ENCODE assay signal across 27 mouse cellular contexts in the genomic region with DNA sequence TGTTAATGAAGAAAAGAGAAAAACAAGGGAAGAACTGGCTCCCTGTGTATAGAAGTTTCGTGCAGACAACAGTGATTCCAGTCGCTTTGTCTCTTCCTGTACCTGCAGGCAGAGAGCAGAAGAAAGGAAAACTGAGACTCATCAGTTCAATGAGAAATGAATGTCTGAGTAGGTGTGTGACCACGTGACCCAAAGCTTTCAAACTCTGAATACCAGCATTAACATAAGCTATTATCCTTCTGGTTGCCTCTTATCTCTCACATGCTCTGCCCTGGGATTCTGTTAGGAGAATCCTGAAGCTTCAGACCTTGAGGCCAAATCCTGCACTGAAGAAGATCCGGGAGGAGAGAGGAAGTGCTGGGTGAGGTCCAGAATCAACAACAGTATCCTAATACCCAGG.
DNase-seq lines count a peak whose midpoint lies in the region; ATAC-seq and TF ChIP-seq lines count a peak whose summit lies in the region.
"Had no signal": no experiment of that assay in that cellular context is flagged by ENCODE, and none has a peak within 500 bp of the region (broad histone marks: within the 10 kb centered on the region; RNA-seq: fewer than 3 reads in every experiment).

No protein-coding gene starts in this region.

- H3K79me2 ChIP-seq in MEL (ENCODE audit: control insufficient read depth, insufficient read depth, low read length, poor library complexity), result no peaks in the 10 kb centered on the region

- no peak overlapping the region for H3K4me2 ChIP-seq in lung, embryonic 14.5 days
- 0 out of 2 replicates have a peak overlapping the region, but pooled peaks have one; percentile 14 for H3K4me2 ChIP-seq in intestine, embryonic 15.5 days (replicated peaks)
- no peak overlapping the region for H3K4me2 ChIP-seq in stomach, embryonic 15.5 days
- no peak overlapping the region for H3K4me2 ChIP-seq in hindbrain, embryonic 14.5 days (replicated peaks)
- H3K4me2 ChIP-seq: embryonic facial prominence, embryonic 15.5 days; heart, embryonic 15.5 days; hindbrain, embryonic 15.5 days; liver, embryonic 15.5 days; neural tube, embryonic 13.5 days had no signal

- 52% methylated on average over 4 of the region's 4 CpGs for WGBS in lung, embryonic 14.5 days
- 63% methylated on average over 4 of the region's 4 CpGs for WGBS in intestine, embryonic 15.5 days
- WGBS in stomach, embryonic 15.5 days, result 61% methylated on average over 4 of the region's 4 CpGs
- WGBS in hindbrain, embryonic 14.5 days, result 76% methylated on average over 4 of the region's 4 CpGs

- no peaks in the 10 kb centered on the region for H3K27me3 ChIP-seq in lung, embryonic 14.5 days (ENCODE audit: insufficient read depth, low read length)
- H3K27me3 ChIP-seq in MEL (ENCODE audit: control insufficient read depth in 1 of 2, insufficient read depth in 2 of 2, low read length in 2 of 2), result no peaks in the 10 kb centered on the region; a peak in 1 of 4 replicates
- no peaks in the 10 kb centered on the region for H3K27me3 ChIP-seq in intestine, embryonic 15.5 days (replicated peaks)
- H3K27me3 ChIP-seq in stomach, embryonic 15.5 days (replicated peaks), result no peaks in the 10 kb centered on the region
- H3K27me3 ChIP-seq in hindbrain, embryonic 14.5 days (ENCODE audit: control insufficient read depth, insufficient read depth, low read length), result 0 out of 2 replicates have a peak, but pooled peaks cover 4% of the 10 kb centered on the region
- H3K27me3 ChIP-seq: embryonic facial prominence, embryonic 15.5 days; heart, embryonic 15.5 days; hindbrain, embryonic 15.5 days; liver, embryonic 15.5 days; neural tube, embryonic 13.5 days had no signal

- H3K27ac ChIP-seq in lung, embryonic 14.5 days (ENCODE audit: low read depth), result peak overlapping the region; percentile 84
- no peak overlapping the region for H3K27ac ChIP-seq in MEL (ENCODE audit: control insufficient read depth, low read depth, low read length)
- 0 out of 2 replicates have a peak overlapping the region, but pooled peaks have one; percentile 32 for H3K27ac ChIP-seq in intestine, embryonic 15.5 days
- peak overlapping the region; percentile 61; the same call in 1 of the 2 replicates for H3K27ac ChIP-seq in stomach, embryonic 15.5 days
- H3K27ac ChIP-seq in hindbrain, embryonic 14.5 days, result no peak overlapping the region
- H3K27ac ChIP-seq: embryonic facial prominence, embryonic 15.5 days; gastrocnemius, adult 2 months; heart, embryonic 15.5 days; hindbrain, embryonic 15.5 days; layer of hippocampus, adult 2 months; liver, embryonic 15.5 days; macrophage; midbrain, embryonic 10.5 days; neural tube, embryonic 13.5 days had no signal

- H3K9ac ChIP-seq in lung, embryonic 14.5 days, result no peak overlapping the region
- no peak overlapping the region for H3K9ac ChIP-seq in MEL (ENCODE audit: control insufficient read depth, low read depth, low read length, poor library complexity, severe bottlenecking)
- no peak overlapping the region for H3K9ac ChIP-seq in intestine, embryonic 15.5 days
- H3K9ac ChIP-seq in stomach, embryonic 15.5 days, result no peak overlapping the region
- no peak overlapping the region for H3K9ac ChIP-seq in hindbrain, embryonic 14.5 days
- H3K9ac ChIP-seq: embryonic facial prominence, embryonic 15.5 days; heart, embryonic 15.5 days; hindbrain, embryonic 15.5 days; liver, embryonic 15.5 days; neural tube, embryonic 13.5 days had no signal

- no peaks in the 10 kb centered on the region for H3K9me3 ChIP-seq in lung, embryonic 14.5 days (ENCODE audit: low read depth, low read length)
- H3K9me3 ChIP-seq in MEL (replicated peaks; ENCODE audit: insufficient read depth, low read length), result no peaks in the 10 kb centered on the region
- H3K9me3 ChIP-seq in intestine, embryonic 15.5 days, result no peaks in the 10 kb centered on the region
- no peaks in the 10 kb centered on the region for H3K9me3 ChIP-seq in stomach, embryonic 15.5 days
- H3K9me3 ChIP-seq in hindbrain, embryonic 14.5 days (ENCODE audit: control insufficient read depth, low read length), result no peaks in the 10 kb centered on the region
- H3K9me3 ChIP-seq: embryonic facial prominence, embryonic 15.5 days; G1E; heart, embryonic 15.5 days; hindbrain, embryonic 15.5 days; liver, embryonic 15.5 days; midbrain, embryonic 10.5 days; neural tube, embryonic 13.5 days had no signal

- no peak for TF ChIP-seq RAD21 in MEL (IDR thresholded peaks at IDR 0.05; ENCODE audit: low read depth, low read length)

- no peak for DNase-seq in lung, embryonic 14.5 days
- no peak for DNase-seq in lung, adult 18-20 months
- peak; percentile 49 for DNase-seq in MEL (ENCODE audit: low read depth, low spot score)
- DNase-seq in retina, postnatal 1 day, result no peak
- DNase-seq in thymus, postnatal 14 days, result no peak
- DNase-seq in hindbrain, embryonic 14.5 days (ENCODE audit: low spot score), result no peak
- DNase-seq: adrenal gland, postnatal 36 days; cerebellum, adult 9-10 months; gastrocnemius, adult 2 months; heart, postnatal 4 days; kidney, adult 8-10 months; kidney, postnatal 14 days; liver had no signal

- H3K4me3 ChIP-seq in lung, embryonic 14.5 days (ENCODE audit: low read depth, low read length), result no peak overlapping the region
- no peak overlapping the region for H3K4me3 ChIP-seq in MEL (ENCODE audit: control insufficient read depth in 1 of 2, insufficient read depth in 1 of 2, low read depth in 2 of 2, low read length in 2 of 2)
- H3K4me3 ChIP-seq in intestine, embryonic 15.5 days (replicated peaks), result no peak overlapping the region
- no peak overlapping the region for H3K4me3 ChIP-seq in stomach, embryonic 15.5 days (replicated peaks)
- H3K4me3 ChIP-seq in hindbrain, embryonic 14.5 days (replicated peaks; ENCODE audit: low read length), result no peak overlapping the region
- H3K4me3 ChIP-seq: embryonic facial prominence, embryonic 15.5 days; gastrocnemius, adult 2 months; heart, embryonic 15.5 days; hindbrain, embryonic 15.5 days; layer of hippocampus, adult 2 months; liver, embryonic 15.5 days; midbrain, embryonic 10.5 days; myocyte; neural tube, embryonic 13.5 days had no signal

- no peak for TF ChIP-seq POLR2A in MEL (IDR thresholded peaks at IDR 0.05; ENCODE audit: control insufficient read depth in 1 of 2, insufficient read depth in 1 of 2, low read depth in 1 of 2, low read length in 2 of 2, poor library complexity in 1 of 2)

- 0 out of 4 replicates have a peak, but pooled peaks of 1 of the 2 experiments have one; percentile 60 for TF ChIP-seq EP300 in MEL (IDR thresholded peaks at IDR 0.05; ENCODE audit: low read depth in 1 of 2, low read length in 2 of 2)

- TF ChIP-seq CTCF in lung, embryonic 14.5 days (IDR thresholded peaks at IDR 0.05; ENCODE audit: low read depth), result no peak
- TF ChIP-seq CTCF in MEL (IDR thresholded peaks at IDR 0.05 in 2 of 3, conservative IDR thresholded peaks at IDR 0.05 in 1 of 3; ENCODE audit: control insufficient read depth in 1 of 3, insufficient read depth in 1 of 3, low read depth in 2 of 3, low read length in 3 of 3, poor library complexity in 1 of 3, severe bottlenecking in 1 of 3), result no peak

- 0 out of 2 replicates have a peak, but pooled peaks cover 6% of the 10 kb centered on the region for H3K4me1 ChIP-seq in lung, embryonic 14.5 days (ENCODE audit: insufficient read depth)
- H3K4me1 ChIP-seq in MEL (ENCODE audit: control insufficient read depth in 1 of 2, insufficient read depth in 2 of 2, low read length in 2 of 2), result peaks cover 2 to 8% of the 10 kb centered on the region in 2 experiments; a peak in 3 of 4 replicates
- H3K4me1 ChIP-seq in intestine, embryonic 15.5 days (replicated peaks), result no peaks in the 10 kb centered on the region
- 0 out of 2 replicates have a peak, but pooled peaks cover 5% of the 10 kb centered on the region for H3K4me1 ChIP-seq in stomach, embryonic 15.5 days
- H3K4me1 ChIP-seq in hindbrain, embryonic 14.5 days (replicated peaks; ENCODE audit: control insufficient read depth, insufficient read depth, low read length), result 0 out of 2 replicates have a peak, but pooled peaks cover 5% of the 10 kb centered on the region
- H3K4me1 ChIP-seq: embryonic facial prominence, embryonic 15.5 days; heart, embryonic 15.5 days; hindbrain, embryonic 15.5 days had no signal

- no peak for ATAC-seq in lung, embryonic 14.5 days (ENCODE audit: insufficient read depth)
- peak; percentile 32 for ATAC-seq in intestine, embryonic 15.5 days
- no peak for ATAC-seq in stomach, embryonic 15.5 days (ENCODE audit: insufficient read depth, low FRiP score, low read depth)
- ATAC-seq in hindbrain, embryonic 14.5 days (ENCODE audit: low FRiP score), result no peak
- ATAC-seq: forebrain, embryonic 14.5 days; midbrain, embryonic 16.5 days had no signal

- H3K36me3 ChIP-seq in lung, embryonic 14.5 days (ENCODE audit: insufficient read depth), result no peaks in the 10 kb centered on the region
- H3K36me3 ChIP-seq in MEL (ENCODE audit: control insufficient read depth in 1 of 2, insufficient read depth in 2 of 2, low read length in 2 of 2), result peaks cover 0 to 4% of the 10 kb centered on the region in 2 experiments; a peak in 1 of 4 replicates
- H3K36me3 ChIP-seq in intestine, embryonic 15.5 days, result no peaks in the 10 kb centered on the region
- no peaks in the 10 kb centered on the region for H3K36me3 ChIP-seq in stomach, embryonic 15.5 days
- H3K36me3 ChIP-seq in hindbrain, embryonic 14.5 days (replicated peaks; ENCODE audit: control insufficient read depth, insufficient read depth), result no peaks in the 10 kb centered on the region
- H3K36me3 ChIP-seq: embryonic facial prominence, embryonic 15.5 days; G1E; heart, embryonic 15.5 days; hindbrain, embryonic 15.5 days; liver, embryonic 15.5 days; midbrain, embryonic 10.5 days; neural tube, embryonic 13.5 days had no signal

TF ChIP-seq in MEL, 35 proteins besides CTCF, POLR2A, EP300 and RAD21:
- TF ChIP-seq GATA1 (IDR thresholded peaks at IDR 0.05; ENCODE audit: low read depth, low read length), result peak; percentile 29; the same call in 1 of the 2 replicates
- TF ChIP-seq BHLHE40 (IDR thresholded peaks at IDR 0.05; ENCODE audit: borderline replicate concordance, low read depth, low read length), result 0 out of 2 replicates have a peak, but pooled peaks have one; percentile 29
- no peak for TF ChIP-seq SMC3 (IDR thresholded peaks at IDR 0.05; ENCODE audit: low read depth, low read length)
- TF ChIP-seq ETS1 (IDR thresholded peaks at IDR 0.05; ENCODE audit: low read depth, low read length), result 0 out of 2 replicates have a peak, but pooled peaks have one; percentile 10
- TF ChIP-seq MAX (IDR thresholded peaks at IDR 0.05; ENCODE audit: low read length), result peak; percentile 52; the same call in 1 of the 2 replicates
- peak; percentile 80 for TF ChIP-seq USF1 (IDR thresholded peaks at IDR 0.05; ENCODE audit: low read depth, low read length)
- TF ChIP-seq MYC (IDR thresholded peaks at IDR 0.05; ENCODE audit: low read depth, low read length), result 0 out of 2 replicates have a peak, but pooled peaks have one; percentile 27
- TF ChIP-seq MEF2A (IDR thresholded peaks at IDR 0.05; ENCODE audit: extremely low read depth, insufficient replicate concordance, low read depth, low read length, poor library complexity, severe bottlenecking), result no peak
- TF ChIP-seq USF2 (IDR thresholded peaks at IDR 0.05; ENCODE audit: borderline replicate concordance in 1 of 2, insufficient read depth in 1 of 2, low read depth in 1 of 2, low read length in 2 of 2), result peak in 1 of 2 experiments; percentile 31; a peak in 1 of 4 replicates

Comparison
In these comparisons a context has a peak if more than half of its experiments do, and no peak if none do; other contexts are left out.
1. H3K27ac ChIP-seq: peak in lung, embryonic 14.5 days (single experiment), intestine, embryonic 15.5 days (single experiment) and stomach, embryonic 15.5 days (single experiment); none in MEL (single experiment) and hindbrain, embryonic 14.5 days (single experiment).